Mouse (Mus musculus): ENCODE results near the gene Kctd11. TPM values are rescaled to one million over a fixed set of nuclear protein-coding genes. Genes with fewer than 3 reads are reported as not detected.

Kctd11 gene
- total and polyA plus RNA-seq, 2 experiments from 2014 or later: 0.57 to 0.93 TPM

DNA sequence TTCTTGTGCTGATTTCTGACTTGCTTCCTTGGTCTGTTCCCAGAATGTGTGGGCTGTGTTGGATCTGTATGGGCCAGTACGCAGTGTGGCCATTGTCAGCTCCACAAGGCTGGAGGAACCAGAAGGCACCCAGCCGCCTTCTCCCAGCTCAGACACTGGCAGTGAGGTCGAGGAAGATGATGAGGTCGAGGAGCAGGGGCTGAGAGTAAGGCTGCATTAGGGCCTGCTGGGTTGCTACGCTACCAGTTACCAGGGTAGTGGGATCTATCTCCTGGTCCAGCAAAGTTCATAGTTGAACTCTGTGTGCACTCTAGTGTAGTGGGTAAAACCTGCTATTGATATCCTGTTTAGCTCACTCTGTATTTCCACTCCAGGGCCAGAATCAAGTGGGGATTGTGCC is 28.0 kb upstream of the Kctd11 start:
- H3K4me1 ChIP-seq (ENCODE audit: insufficient read depth, low read length): no peaks in the 10 kb centered on the region; the same call in 1 of the 2 replicates
- TF ChIP-seq CTCF (IDR thresholded peaks at IDR 0.05): no peak
- H3K9ac ChIP-seq (replicated peaks; ENCODE audit: low read length, poor library complexity, severe bottlenecking): no peak overlapping the region
- no peaks in the 10 kb centered on the region for H3K9me3 ChIP-seq (ENCODE audit: low read length)
- H3K36me3 ChIP-seq (ENCODE audit: insufficient read depth, low read length): peaks cover 88% of the 10 kb centered on the region
- WGBS: 86% methylated on average over 5 of the region's 5 CpGs
- H3K4me2 ChIP-seq (ENCODE audit: low read depth, low read length, poor library complexity, severe bottlenecking): no peak overlapping the region
- H3K27me3 ChIP-seq (ENCODE audit: insufficient read depth, low read length): no peaks in the 10 kb centered on the region
- DNase-seq (ENCODE audit: low spot score) (no peak), ATAC-seq (ENCODE audit: low FRiP score) (no peak)
- H3K27ac ChIP-seq (ENCODE audit: low read depth, low read length): no peak overlapping the region
- no peak overlapping the region for H3K4me3 ChIP-seq (ENCODE audit: low read depth, low read length)

DNA sequence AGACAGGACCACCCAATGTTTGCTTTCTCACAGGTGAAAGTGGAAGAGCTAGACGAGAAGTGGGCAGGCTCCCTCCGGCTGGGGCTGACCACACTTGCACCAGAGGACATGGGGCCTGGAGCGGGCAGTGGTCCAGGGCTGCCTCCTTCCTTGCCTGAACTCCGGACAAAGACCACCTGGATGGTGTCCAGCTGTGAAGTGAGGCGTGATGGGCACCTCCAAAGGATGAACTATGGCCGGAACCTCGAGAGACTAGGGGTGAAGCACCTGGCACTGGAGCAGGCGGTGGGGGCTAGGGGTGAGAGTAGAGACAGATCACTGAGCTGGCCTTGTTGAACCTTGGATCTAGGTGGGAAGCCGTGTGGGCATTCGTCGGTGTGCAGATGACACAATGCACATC is 27.4 kb upstream of the Kctd11 start:
- WGBS: 96% methylated on average over 11 of the region's 11 CpGs

DNA sequence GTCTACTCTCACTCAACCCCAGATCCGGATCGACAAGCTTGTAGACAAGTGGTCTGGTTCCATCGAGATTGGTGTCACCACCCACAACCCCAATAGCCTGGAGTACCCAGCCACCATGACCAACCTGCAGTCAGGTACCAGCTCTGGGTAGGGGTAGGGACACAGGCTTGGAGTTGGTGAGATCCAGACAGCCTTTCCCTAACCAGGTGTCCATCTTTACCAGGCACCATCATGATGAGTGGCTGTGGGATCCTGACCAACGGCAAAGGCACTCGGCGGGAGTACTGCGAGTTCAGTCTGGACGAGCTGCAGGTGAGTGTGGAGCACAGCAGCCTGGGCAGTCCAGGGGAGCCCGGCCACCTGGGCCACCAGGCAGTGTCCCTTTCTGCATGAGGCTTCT is 23.1 kb upstream of the Kctd11 start:
- Histone ChIP-seq H3K4me3 (ENCODE audit: low read depth, low read length) (no peak overlapping the region), H3K4me2 (ENCODE audit: low read depth, low read length, poor library complexity, severe bottlenecking) (no peak overlapping the region), H3K36me3 (ENCODE audit: insufficient read depth, low read length) (peaks cover 53% of the 10 kb centered on the region), H3K4me1 (ENCODE audit: insufficient read depth, low read length) (peaks cover 6% of the 10 kb centered on the region; the same call in 1 of the 2 replicates), H3K27me3 (ENCODE audit: insufficient read depth, low read length) (no peaks in the 10 kb centered on the region), H3K27ac (ENCODE audit: low read depth, low read length) (no peak overlapping the region), H3K9ac (replicated peaks; ENCODE audit: low read length, poor library complexity, severe bottlenecking) (no peak overlapping the region), H3K9me3 (ENCODE audit: low read length) (no peaks in the 10 kb centered on the region)
- WGBS: 94% methylated on average over 9 of the region's 9 CpGs
- ATAC-seq (ENCODE audit: low FRiP score): no peak
- DNase-seq (ENCODE audit: low spot score): no peak
- TF ChIP-seq CTCF (IDR thresholded peaks at IDR 0.05): no peak

More for the DNA sequence above, 27.4 kb upstream of the Kctd11 start:
- H3K27ac ChIP-seq (ENCODE audit: low read depth, low read length): no peak overlapping the region
- ATAC-seq (ENCODE audit: low FRiP score) (no peak), DNase-seq (ENCODE audit: low spot score) (no peak)
- H3K9ac ChIP-seq (replicated peaks; ENCODE audit: low read length, poor library complexity, severe bottlenecking): no peak overlapping the region
- no peaks in the 10 kb centered on the region for H3K27me3 ChIP-seq (ENCODE audit: insufficient read depth, low read length)
- H3K4me1 ChIP-seq (ENCODE audit: insufficient read depth, low read length): no peaks in the 10 kb centered on the region; the same call in 1 of the 2 replicates
- no peak for TF ChIP-seq CTCF (IDR thresholded peaks at IDR 0.05)
- H3K4me3 ChIP-seq (ENCODE audit: low read depth, low read length): no peak overlapping the region
- peaks cover 93% of the 10 kb centered on the region for H3K36me3 ChIP-seq (ENCODE audit: insufficient read depth, low read length)
- no peak overlapping the region for H3K4me2 ChIP-seq (ENCODE audit: low read depth, low read length, poor library complexity, severe bottlenecking)
- no peaks in the 10 kb centered on the region for H3K9me3 ChIP-seq (ENCODE audit: low read length)

DNA sequence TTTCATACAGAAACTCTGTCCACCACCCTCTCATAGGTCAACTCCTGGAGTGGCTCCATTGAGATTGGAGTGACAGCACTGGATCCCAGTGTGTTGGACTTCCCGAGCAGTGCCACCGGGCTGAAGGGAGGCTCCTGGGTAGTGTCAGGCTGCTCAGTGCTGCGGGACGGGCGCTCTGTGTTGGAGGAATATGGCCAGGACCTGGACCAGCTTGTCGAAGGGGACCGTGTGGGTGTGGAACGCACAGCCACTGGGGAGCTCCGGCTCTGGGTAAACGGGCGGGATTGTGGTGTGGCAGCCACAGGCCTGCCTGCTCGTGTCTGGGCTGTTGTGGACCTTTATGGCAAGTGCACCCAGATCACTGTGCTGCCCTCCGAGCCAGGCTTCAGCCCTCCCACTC is 21.8 kb upstream of the Kctd11 start:
- DNase-seq (ENCODE audit: low spot score) (no peak), ATAC-seq (ENCODE audit: low FRiP score) (no peak)
- Histone ChIP-seq H3K4me1 (ENCODE audit: insufficient read depth, low read length) (peaks cover 6% of the 10 kb centered on the region; the same call in 1 of the 2 replicates), H3K36me3 (ENCODE audit: insufficient read depth, low read length) (peaks cover 39% of the 10 kb centered on the region), H3K27ac (ENCODE audit: low read depth, low read length) (0 out of 2 replicates have a peak overlapping the region, but pooled peaks have one; percentile 94), H3K4me3 (ENCODE audit: low read depth, low read length) (no peak overlapping the region), H3K9me3 (ENCODE audit: low read length) (no peaks in the 10 kb centered on the region), H3K9ac (replicated peaks; ENCODE audit: low read length, poor library complexity, severe bottlenecking) (peak overlapping the region; percentile 89; the same call in 1 of the 2 replicates), H3K27me3 (ENCODE audit: insufficient read depth, low read length) (no peaks in the 10 kb centered on the region), H3K4me2 (ENCODE audit: low read depth, low read length, poor library complexity, severe bottlenecking) (peak overlapping the region; percentile 86)
- no peak for TF ChIP-seq CTCF (IDR thresholded peaks at IDR 0.05)
- WGBS: 91% methylated on average over 13 of the region's 13 CpGs

DNA sequence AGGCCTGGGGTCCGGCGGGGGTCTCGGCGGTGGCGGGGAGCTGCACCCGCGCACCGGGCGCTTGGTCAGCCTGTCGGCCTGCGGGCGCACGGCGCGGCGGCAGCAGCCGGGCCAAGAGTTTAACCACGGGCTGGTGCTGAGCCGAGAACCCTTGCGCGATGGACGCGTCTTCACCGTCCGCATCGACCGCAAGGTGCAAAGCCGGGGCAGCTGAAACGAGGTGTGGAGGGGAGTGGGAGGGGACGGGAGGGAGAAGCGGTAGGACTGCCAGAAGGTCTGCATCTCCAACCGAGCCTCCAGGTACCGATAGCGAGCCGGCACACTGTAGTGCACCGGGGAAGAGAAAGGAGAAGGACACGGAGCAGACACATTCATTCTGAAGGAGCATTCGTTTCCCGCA is 20.8 kb upstream of the Kctd11 start:
- Histone ChIP-seq H3K27me3 (ENCODE audit: insufficient read depth, low read length) (no peaks in the 10 kb centered on the region), H3K4me3 (ENCODE audit: low read depth, low read length) (peak overlapping the region; percentile 81), H3K4me1 (ENCODE audit: insufficient read depth, low read length) (peaks cover 6% of the 10 kb centered on the region; the same call in 1 of the 2 replicates), H3K4me2 (ENCODE audit: low read depth, low read length, poor library complexity, severe bottlenecking) (peak overlapping the region; percentile 86), H3K9me3 (ENCODE audit: low read length) (no peaks in the 10 kb centered on the region), H3K36me3 (ENCODE audit: insufficient read depth, low read length) (peaks cover 30% of the 10 kb centered on the region), H3K9ac (replicated peaks; ENCODE audit: low read length, poor library complexity, severe bottlenecking) (peak overlapping the region; percentile 89), H3K27ac (ENCODE audit: low read depth, low read length) (peak overlapping the region; percentile 94)
- ATAC-seq (ENCODE audit: low FRiP score): 0 out of 2 replicates have a peak, but pooled peaks have one; percentile 2
- under 1% methylated on average over 35 of the region's 39 CpGs for WGBS
- DNase-seq (ENCODE audit: low spot score): no peak
- TF ChIP-seq CTCF (IDR thresholded peaks at IDR 0.05): no peak

DNA sequence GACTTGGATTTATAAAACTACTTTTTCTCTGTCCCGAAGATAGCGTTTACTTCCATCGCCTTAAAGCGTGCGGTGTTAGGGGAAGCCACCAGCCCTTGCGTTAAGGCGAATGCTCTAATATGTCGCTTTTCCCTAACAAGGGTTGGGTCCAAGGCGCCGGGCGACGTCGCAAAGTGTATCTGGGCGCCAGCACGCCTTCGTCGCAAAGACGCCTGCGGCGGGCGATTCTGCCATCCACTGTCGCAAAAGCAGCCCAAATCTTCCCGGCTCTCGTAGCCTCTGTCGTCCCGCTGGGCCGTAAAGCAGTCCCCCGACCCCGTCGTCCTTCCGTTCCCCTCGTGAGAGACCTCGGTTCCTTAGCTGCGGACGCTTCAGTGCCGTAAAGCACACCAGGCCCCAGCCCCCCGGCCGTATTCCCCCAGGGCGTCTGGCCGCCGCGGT is 20.2 kb upstream of the Kctd11 start:
- peak overlapping the region; percentile 89 for H3K9ac ChIP-seq (replicated peaks; ENCODE audit: low read length, poor library complexity, severe bottlenecking)
- H3K4me1 ChIP-seq (ENCODE audit: insufficient read depth, low read length): peaks cover 6% of the 10 kb centered on the region; the same call in 1 of the 2 replicates
- peak overlapping the region; percentile 86 for H3K4me2 ChIP-seq (ENCODE audit: low read depth, low read length, poor library complexity, severe bottlenecking)
- ATAC-seq (ENCODE audit: low FRiP score) (peak; percentile 85), DNase-seq (ENCODE audit: low spot score) (peak; percentile 99)
- H3K4me3 ChIP-seq (ENCODE audit: low read depth, low read length): peak overlapping the region; percentile 81
- no peak for TF ChIP-seq CTCF (IDR thresholded peaks at IDR 0.05)
- WGBS: under 1% methylated on average over 41 of the region's 42 CpGs
- H3K27me3 ChIP-seq (ENCODE audit: insufficient read depth, low read length): no peaks in the 10 kb centered on the region
- H3K9me3 ChIP-seq (ENCODE audit: low read length): no peaks in the 10 kb centered on the region
- peaks cover 24% of the 10 kb centered on the region for H3K36me3 ChIP-seq (ENCODE audit: insufficient read depth, low read length)
- H3K27ac ChIP-seq (ENCODE audit: low read depth, low read length): peak overlapping the region; percentile 94

Measured in midbrain, postnatal 0 days (tissue).